Mouse (Mus musculus): ENCODE results near the gene Usp39.

Usp39 gene

GRCm38 (mm10) chr6:72352636-72353405 lies 7.8 kb upstream of the Usp39 start:
- no peak for DNase-seq (ENCODE audit: low spot score in 2 of 2)

- no peak for DNase-seq (ENCODE audit: low spot score in 2 of 2)
Measured at GRCm38 (mm10) chr6:72350214-72350613, 5.2 kb upstream of the Usp39 start.

- DNase-seq (ENCODE audit: low spot score in 2 of 2) = no peak
Measured at GRCm38 (mm10) chr6:72348411-72348810, 3.4 kb upstream of the Usp39 start.

- DNase-seq (ENCODE audit: low spot score in 2 of 2) = peak; percentile 66 to 73
Measured at GRCm38 (mm10) chr6:72347166-72347941, 2.4 kb upstream of the Usp39 start, which contains the start of gene 0610030E20Rik. 0610030E20Rik (plus strand) TSS chr6:72347317.

GRCm38 (mm10) chr6:72346261-72346660 lies 1.3 kb upstream of the Usp39 start:
- DNase-seq (ENCODE audit: low spot score in 2 of 2) = no peak

GRCm38 (mm10) chr6:72345633-72346032 lies 649 bp upstream of the Usp39 start:
- no peak for DNase-seq (ENCODE audit: low spot score in 2 of 2)

GRCm38 (mm10) chr6:72344396-72345073 lies 449 bp downstream of the Usp39 start:
- no peak for DNase-seq (ENCODE audit: low spot score in 2 of 2)

GRCm38 (mm10) chr6:72340481-72340880 lies 4.5 kb downstream of the Usp39 start:
- no peak for DNase-seq (ENCODE audit: low spot score in 2 of 2)

- no peak for DNase-seq (ENCODE audit: low spot score in 2 of 2)
Measured at GRCm38 (mm10) chr6:72333111-72333510, 11.9 kb downstream of the Usp39 start.

GRCm38 (mm10) chr6:72330133-72330532 lies 14.9 kb downstream of the Usp39 start:
- DNase-seq (ENCODE audit: low spot score in 2 of 2) = no peak

- no peak for DNase-seq (ENCODE audit: low spot score in 2 of 2)
Measured at GRCm38 (mm10) chr6:72329019-72329418, 16.0 kb downstream of the Usp39 start.

GRCm38 (mm10) chr6:72326274-72326673 lies 18.7 kb downstream of the Usp39 start:
- no peak for DNase-seq (ENCODE audit: low spot score in 2 of 2)

- no peak for DNase-seq (ENCODE audit: low spot score in 2 of 2)
Measured at GRCm38 (mm10) chr6:72323786-72324508, 21.0 kb downstream of the Usp39 start.

- DNase-seq (ENCODE audit: low spot score in 2 of 2) = no peak
Measured at GRCm38 (mm10) chr6:72322936-72323335, 22.0 kb downstream of the Usp39 start.

- DNase-seq (ENCODE audit: low spot score in 2 of 2) = peak in 1 of 2 experiments; percentile 32
Measured at GRCm38 (mm10) chr6:72319019-72319418, 26.0 kb downstream of the Usp39 start.

- DNase-seq (ENCODE audit: low spot score in 2 of 2) = no peak
Measured at GRCm38 (mm10) chr6:72318440-72318839, 26.5 kb downstream of the Usp39 start.

GRCm38 (mm10) chr6:72316044-72316443 lies 28.9 kb downstream of the Usp39 start:
- DNase-seq (ENCODE audit: low spot score in 2 of 2) = no peak

- no peak for DNase-seq (ENCODE audit: low spot score in 2 of 2)
Measured at GRCm38 (mm10) chr6:72315384-72315783, 29.6 kb downstream of the Usp39 start.

GRCm38 (mm10) chr6:72313124-72313867 lies 31.7 kb downstream of the Usp39 start:
- DNase-seq (ENCODE audit: low spot score in 2 of 2) = no peak

- no peak for DNase-seq (ENCODE audit: low spot score in 2 of 2)
Measured at GRCm38 (mm10) chr6:72312198-72312597, 32.8 kb downstream of the Usp39 start.

GRCm38 (mm10) chr6:72303510-72303909 lies 41.5 kb downstream of the Usp39 start:
- no peak for DNase-seq (ENCODE audit: low spot score in 2 of 2)

Measured in spleen, postnatal 14 days (tissue).